Mouse (Mus musculus): Measurements from ENCODE around the gene Olfr1507.
A peak's percentile ranks its signal among the peaks of the same experiment; 100 is the strongest.

The Olfr1507 gene

DNA sequence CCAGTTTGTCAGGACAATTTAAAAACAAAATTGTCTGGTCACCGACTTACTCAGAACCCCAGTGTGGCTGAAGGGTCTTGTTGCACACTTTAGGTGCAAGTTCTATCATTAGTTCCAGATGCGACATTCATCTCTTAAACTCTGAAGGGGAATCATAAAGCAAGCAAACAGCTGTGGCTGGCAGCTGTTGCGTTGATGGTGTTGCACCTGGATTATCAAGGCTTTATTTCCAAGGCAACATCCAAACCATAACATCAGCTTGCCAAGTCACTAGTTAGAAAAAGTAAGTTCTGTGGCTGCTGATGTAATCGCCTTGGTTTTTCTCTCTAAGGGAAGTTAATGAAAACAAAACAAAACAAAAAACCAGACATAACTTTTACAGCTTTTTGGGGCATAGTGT is at the start of gene Olfr1507:
Olfr1507 (minus strand) TSS at position 234 of the 400 bp plus-strand sequence.
- no peak for DNase-seq (ENCODE audit: low spot score in 2 of 2)

DNA sequence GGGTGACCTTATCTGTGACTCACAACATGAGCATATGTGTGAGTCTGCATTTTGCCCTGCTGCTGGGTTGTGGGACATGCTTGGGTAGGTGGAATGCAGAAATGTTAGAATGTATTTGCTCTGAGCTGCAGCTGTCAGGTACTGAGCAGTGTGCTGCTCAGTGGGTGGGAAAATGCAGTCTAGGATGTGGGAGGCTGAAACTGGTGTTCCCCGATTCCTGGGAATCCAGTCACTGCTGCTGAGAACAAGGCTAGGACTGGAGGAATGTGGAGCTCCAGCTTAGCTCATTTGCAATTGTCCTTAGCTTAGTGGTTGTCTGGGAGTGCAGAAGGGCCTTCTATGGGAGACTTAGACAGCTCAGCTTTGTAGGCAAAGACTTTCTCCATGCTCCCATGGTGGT is 37.8 kb upstream of the Olfr1507 start:
- DNase-seq (ENCODE audit: low spot score in 2 of 2), result peak; percentile 1 to 2

DNA sequence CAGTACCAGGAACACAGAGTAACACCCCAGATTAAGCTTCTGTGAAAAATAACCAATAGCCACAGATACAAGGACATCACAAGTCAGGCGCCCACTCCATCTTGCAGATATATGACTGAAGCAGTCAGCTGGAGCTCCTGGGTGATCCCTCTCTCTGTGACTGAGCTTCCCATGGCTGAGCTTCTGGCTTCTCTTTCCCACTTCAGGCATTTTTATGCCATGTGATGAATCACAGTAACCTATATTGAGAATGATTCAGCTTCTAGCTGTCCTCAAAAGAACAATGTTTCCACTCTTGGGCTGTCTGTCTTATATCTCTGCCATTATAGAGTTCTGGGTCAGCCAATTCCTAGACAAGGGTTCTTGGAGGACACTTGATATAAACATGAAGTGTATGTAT is 29.4 kb upstream of the Olfr1507 start:
- no peak for DNase-seq (ENCODE audit: low spot score in 2 of 2)

DNA sequence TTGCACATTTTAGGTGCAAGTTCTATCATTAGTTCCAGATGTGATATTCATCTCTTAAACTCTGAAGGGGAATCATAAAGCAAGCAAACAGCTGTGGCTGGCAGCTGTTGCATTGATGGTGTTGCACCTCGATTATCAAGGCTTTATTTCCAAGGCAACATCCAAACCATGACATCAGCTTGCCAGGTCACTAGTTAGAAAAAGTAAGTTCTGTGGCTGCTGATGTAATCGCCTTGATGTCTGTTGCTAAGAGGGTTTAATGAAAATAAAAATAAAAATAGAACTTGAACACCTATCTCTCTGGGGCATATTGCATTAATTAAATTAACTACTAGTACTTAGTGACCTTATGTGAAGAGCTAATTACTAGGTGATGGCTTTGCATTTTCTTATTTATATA is 28.2 kb downstream of the Olfr1507 start, which contains the start of gene Olfr1508:
Olfr1508 (minus strand) TSS at position 101 of the 400 bp plus-strand sequence.
- no peak for DNase-seq (ENCODE audit: low spot score in 2 of 2)

DNA sequence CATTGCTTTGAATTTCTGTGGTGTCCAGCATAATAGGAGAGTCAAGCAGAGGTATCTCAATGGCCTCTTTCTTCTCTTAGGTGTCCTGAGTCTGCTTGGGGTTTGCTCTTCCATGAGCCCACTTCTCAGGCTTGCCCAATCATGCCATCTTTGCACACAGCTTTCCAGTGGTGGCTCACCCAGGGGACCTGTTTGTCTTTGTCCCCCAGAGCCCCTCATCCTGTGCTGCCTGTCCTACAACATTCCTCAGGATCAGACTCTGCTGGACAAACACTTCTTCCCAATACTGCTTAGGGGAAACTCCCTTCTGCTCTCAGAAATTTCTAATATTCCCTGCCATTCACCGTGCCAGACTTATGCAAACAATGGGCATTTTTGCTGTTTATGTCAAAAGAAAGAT is 29.8 kb downstream of the Olfr1507 start:
- DNase-seq (ENCODE audit: low spot score in 2 of 2), result no peak

DNA sequence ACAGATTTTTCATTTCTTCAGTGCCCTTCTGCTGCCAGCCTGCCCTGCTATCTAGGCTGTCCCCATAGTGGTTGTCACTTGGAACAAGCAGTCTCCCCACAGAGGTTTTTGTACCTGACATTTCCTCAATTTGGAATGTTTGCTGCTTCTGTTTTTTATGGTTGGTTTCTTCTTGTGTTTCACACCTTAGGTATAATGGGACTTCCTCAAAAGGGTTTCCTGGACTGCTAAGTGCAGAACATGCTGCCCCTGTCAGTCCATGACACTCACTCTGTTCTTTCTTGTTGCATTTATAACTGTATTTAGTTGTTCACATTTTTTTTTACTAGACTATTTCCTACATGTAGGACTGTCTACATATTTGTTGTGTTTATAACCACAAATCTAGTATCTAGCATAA is 33.6 kb downstream of the Olfr1507 start:
- no peak for DNase-seq (ENCODE audit: low spot score in 2 of 2)

DNA sequence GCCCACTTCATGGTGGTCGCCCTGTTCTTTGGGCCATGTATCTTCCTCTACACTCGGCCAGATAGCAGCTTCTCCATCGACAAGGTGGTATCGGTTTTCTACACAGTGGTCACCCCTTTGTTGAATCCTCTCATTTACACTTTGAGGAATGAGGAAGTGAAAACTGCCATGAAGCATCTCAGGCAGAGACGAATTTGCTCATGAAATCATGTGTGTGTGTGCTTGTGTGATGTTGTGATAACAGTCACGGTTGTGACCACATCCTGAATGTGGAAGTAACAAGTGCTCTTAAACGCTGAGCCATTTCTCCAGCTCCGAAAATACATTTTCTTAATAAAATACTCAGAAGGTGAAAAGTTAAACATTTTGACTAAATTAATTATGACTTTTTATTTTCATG is 44.4 kb downstream of the Olfr1507 start:
- no peak for DNase-seq (ENCODE audit: low spot score in 2 of 2)

DNA sequence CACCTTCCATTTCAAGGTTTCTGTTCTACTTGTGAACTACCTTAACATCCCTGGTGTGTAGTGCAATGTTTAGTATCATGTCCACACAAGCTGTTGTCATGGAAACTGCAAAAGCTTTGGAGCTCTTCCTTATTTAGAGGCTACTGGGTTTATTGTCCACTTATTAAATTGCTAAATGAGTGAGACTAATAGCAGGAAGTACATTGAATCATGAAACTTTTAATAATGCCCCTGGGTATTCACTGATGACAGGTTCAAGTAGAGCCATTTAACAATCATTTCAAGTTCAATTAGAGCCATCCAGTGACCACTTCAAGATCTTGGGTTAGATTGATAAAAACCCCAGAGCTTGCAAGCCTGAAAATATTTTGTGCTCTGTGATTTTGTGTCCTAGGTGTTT is 52.9 kb downstream of the Olfr1507 start, which contains the start of gene Olfr1509:
Olfr1509 (plus strand) TSS at position 301 of the 400 bp plus-strand sequence.
- DNase-seq (ENCODE audit: low spot score in 2 of 2), result no peak

Data from right cerebral cortex, adult 2 months (tissue).